Mouse (Mus musculus) heart, adult 18-20 months (tissue): ENCODE measurements around the gene Col4a1. TPM values are rescaled to one million over a fixed set of nuclear protein-coding genes. Genes with fewer than 3 reads are reported as not detected.

ENCODE experiments used
- DNase-seq, 2 experiments: peaks; one replicate each; pipeline ENCODE4 v3.0.0; 2021 to 2022; ENCODE audit warnings: mixed read lengths in 1 of 2
- total RNA-seq, 2 experiments: library from RNA; stranded (reverse); gene quantifications; 2 replicates each; pipeline ENCODE4 v1.2.3; 2021

The Col4a1 gene
- total RNA-seq, 2 experiments from 2014 or later: 217 to 274 TPM

DNA sequence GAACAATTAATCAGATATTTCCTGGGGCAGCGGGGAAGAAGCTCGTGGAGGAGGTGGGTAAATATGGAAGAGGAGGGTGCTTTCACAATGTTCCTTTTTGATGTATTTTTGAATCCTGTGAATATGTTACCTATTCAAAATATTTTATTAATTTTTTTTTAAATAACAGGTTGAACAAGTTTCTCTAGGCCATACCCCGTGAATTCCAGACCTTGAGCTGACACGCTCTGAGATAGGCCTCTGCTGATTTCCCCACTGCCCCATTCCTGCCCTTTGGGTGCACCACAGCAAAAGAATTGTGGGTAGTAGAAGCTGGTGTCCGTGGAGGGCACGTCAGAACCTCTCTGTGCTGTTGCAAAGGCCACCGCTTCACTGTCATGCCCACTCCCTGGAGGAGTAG lies 136.2 kb downstream of the Col4a1 start:
- no peak for DNase-seq

DNA sequence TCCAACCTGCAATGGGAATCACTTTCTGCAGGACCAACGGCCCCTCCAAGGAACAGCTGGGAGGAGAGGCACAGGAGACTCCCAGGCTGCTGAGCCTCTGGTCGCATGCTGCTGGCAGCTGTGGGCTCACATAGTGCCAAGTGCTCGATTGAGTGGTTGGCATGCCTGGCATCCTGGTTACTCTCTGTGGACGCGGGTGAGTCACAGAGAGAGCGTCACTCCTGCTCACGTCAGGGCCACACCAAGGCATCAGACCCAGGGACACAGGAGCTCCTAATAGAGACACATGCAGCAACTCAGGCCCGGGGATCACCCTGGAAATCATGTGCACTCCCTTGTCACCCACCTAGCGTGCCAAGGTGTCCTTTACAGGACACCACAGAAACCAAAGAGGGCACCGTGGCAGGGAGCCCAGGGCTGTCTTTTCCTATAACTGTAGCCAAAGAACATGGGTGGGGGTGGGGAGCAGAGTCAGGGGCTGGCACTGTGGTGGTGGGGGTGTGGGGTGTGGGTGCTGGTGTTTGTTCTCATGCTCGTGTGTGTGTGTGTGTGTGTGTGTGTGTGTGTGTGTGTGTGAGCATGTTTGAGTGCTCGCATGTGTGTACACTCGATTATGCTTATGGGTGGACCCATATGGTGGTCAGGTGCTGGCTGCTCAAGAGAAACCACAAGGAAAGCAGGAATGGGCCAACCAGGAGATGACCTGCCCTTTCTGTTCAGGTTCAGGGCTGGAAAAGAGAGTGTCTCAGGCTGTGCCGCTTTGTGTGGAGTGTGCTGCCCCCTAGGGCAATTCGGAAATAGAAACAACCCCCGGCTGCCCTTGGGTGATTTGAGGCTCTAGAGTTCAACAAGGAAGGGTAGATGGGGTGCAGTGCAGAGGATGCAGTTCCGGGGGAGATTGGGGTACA lies 139.1 kb downstream of the Col4a1 start:
- peak; percentile 75 to 86 for DNase-seq

DNA sequence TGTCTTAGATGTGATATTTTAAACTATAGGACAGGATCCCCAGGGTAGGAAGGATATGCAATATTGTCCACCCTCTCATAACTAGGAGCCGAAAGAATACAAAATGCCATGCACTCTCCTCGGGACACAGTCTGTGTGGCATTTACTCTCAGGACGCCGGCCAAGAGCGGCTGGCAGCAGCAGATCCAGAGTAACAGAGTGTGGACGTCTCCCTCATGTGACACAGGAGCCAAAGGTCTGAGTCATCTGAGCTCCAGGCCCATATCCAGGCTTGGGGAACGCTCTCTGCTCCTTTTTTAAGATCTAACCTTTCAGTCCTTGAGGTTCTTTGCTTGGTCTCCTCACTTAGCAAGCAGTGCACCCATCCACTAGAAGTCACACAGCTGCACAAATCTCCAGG lies 141.1 kb downstream of the Col4a1 start:
- DNase-seq: peak; percentile 78 to 85

DNA sequence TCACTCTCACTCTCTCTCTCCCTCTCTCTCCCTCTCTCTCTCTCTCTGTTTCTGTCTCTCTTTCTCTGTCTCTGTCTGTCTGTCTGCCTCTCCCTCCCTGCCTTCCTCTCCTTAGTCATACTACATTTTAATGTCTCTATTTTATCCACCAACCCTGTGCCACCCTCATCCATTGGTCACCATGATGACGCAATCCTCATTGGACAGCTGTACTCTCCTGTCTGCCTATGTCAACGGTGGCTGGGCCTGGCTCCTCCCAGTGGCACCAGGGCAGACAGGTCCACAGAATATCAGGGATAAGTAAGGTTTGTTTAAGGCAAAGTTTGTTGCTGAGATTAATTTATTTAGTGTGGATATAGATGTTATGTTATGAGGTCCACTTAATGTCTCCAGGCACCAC lies 143.2 kb downstream of the Col4a1 start:
- DNase-seq: no peak

DNA sequence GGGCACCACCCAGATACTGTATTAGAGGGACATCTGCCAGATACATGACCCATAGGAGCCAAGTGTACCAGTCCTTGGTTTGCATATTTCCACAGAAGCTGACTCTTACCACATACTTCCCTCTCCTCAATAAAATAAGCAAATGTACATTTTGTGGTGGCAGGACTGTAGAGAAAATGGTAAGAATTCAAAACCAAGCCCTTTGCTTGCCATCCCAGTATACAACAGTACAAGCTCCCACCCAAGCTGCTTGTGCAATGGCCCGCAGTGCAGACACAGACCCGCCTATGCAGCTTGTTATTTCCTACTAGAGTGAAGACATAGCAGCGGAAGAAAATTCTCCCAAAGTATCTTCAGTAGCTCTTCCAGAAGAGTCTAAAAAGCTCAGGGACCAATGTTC lies 143.8 kb downstream of the Col4a1 start:
- DNase-seq: no peak

DNA sequence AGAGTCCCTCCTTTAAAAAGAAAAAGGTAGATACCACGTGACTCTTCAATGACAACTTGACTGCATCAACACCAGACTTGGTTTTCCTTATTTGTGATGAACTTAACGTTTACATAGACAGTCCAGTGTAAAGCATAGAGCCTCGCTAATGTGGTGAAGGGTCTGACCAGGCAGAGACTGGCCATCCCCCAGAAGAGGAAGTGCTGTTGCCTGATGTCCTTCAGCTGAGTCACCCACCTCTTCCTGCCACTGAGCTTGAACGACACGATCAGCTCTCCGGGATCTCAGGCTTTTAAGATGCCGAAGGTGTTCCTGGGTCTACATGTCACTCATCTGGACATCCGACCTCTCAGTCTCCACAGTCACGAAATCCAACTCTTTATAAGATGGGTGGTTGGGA lies 144.7 kb downstream of the Col4a1 start:
- no peak for DNase-seq

DNA sequence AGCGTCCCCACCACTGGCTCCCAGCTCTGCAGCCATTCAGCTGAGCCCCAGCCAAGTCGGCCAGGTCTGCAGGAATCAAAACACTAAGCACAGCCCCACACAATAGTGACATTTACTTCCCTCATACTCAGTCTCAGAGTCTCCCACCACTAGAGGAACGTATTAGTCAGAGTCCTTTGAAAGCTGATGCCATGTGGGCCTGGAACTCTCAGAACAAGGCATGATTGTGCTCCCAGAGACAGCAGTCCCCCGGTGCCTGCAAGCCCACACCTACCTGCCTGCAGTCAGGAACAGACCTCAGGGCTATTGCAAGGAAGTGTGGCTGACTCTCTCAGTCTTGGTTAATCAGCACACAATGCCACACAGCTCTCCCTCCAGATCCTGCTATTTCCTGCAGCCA lies 147.0 kb downstream of the Col4a1 start:
- no peak for DNase-seq

DNA sequence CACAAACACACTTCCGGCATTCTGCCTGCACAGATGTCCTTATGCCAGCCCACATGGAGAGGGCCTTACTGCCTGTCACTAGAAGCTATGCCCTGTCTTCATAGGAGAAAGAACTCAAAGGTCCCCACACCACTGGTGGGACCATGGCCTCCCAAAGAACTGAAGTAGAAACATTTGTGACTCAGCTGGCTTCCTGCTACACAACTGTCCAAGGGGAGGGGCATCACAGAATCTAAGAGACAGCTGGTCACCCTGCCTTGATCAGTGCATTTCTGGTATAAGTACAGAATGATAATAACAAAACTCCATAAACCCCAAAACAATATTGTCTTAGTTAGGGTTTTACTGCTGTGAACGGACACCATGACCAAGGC lies 156.3 kb downstream of the Col4a1 start:
- DNase-seq: peak in 1 of 2 experiments; percentile 14

DNA sequence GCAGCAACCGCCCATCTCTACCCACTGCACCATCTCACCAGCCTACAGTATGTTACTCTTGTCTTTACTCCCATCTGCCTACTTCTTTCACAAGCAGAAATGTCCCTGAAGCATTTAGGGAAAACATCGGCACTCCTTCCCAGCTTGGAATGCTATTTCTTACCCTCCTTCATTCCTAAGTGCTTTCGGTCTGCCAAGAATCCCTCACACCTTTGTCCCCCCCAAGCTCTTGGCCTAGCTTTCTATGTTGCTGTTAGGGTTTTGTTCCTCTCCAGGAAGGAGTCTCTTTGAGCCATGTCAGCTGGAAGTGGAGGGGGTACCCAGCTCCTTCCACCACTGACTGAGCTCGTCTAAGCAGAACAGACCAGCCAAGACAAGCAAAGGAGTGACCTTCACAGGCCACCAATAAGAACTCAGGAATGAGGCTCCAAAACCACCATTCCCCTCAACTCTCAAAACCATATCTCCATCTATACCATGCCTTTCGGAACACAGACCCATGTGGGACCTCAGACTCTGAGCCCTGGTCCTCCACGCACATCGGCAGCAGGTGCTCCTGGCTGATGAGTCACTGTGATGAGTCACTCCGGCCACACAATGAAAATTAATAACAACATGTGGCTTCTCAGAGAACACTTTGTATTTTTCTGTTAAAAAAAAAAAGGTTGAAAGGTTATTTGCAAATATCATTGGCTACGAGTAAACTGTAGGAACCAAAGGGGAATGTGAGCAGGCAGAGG lies 156.9 kb downstream of the Col4a1 start:
- DNase-seq: peak; percentile 21 to 26

DNA sequence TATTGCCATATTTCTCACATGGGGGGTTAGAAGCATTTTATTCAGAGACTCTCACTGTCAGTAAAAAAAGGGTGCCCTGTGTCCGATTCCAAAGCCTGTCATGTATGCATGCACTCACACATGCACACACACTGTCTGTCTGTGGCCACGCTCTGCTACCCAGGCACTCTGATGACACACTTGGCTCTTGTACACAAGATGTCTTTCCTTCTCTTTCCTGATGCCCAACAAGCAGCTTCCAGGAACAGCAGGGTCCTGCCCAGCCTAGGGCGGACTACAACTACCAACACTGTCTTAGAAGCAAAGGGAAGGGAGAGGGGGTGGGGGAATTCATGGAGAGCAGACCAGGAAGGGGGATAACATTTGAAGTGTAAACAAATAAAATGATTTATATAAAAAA lies 162.4 kb downstream of the Col4a1 start:
- DNase-seq: no peak

DNA sequence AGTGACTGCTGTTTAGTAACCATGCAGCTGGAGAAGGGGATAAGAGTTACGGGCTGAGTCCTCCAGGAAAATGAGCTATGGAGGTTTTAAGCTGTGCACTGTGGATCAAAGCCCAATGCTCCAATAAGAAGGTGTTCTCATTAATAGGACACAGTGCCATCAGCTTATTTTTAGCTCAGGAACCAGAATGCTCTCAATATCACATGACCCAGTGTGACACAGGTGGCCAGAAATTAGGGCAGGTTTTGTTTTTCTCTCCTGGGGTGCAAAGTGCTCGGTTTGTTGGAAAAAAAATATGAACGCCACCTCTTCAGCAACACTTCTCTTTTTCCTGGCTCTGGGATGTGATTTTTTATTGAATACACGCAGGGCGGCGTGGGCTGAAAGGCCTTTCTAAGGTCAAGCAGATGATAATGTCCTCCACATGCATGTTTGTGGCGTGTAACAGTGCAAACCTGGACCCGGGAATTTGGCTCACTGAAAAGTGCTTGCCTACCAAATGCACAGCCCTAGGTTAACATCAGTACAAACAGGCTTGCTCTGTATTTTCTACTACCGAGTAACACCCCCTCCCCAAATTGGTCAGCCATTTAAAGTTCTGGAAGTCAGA lies 163.3 kb downstream of the Col4a1 start:
- peak; percentile 23 to 26 for DNase-seq

DNA sequence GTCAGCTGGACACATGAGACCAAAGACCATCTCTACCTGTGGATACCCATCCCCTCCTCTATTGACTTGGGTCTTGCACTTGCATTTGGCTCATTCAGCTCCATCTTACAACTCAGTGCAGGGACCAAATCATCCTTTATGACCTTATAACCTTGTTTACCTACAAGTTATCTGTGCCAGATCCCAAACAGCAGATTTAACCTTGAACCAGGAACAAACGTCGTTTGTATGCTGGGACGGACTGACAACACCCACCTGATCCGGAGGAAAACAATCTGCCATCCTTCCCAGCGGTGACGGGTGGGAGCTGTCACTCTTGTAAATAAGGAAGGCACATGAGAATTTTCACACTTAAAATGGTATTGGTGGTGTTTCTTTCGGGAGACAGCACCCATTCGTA lies 163.8 kb downstream of the Col4a1 start:
- DNase-seq: no peak

Other genes with a start within 250 kb of the Col4a1 start
- gene Col4a2, start within 50 bp of the Col4a1 start, total RNA-seq: 100 to 1,000 TPM; 127 to 140 TPM
- 10 to 100 TPM; 17.4 to 20.5 TPM for gene Rab20, start 165.9 kb upstream of the Col4a1 start, total RNA-seq
- gene Naxd, start 184.7 kb upstream of the Col4a1 start, total RNA-seq: 10 to 100 TPM; 30.1 to 34.4 TPM
- 10 to 100 TPM; 51.6 to 52.2 TPM for gene Cars2, start 238.0 kb upstream of the Col4a1 start, total RNA-seq
- gene Ing1, start 242.7 kb upstream of the Col4a1 start, total RNA-seq: 10 to 100 TPM; 16.2 to 18.3 TPM